Mouse (Mus musculus) megakaryocyte, embryonic 14.5 days (primary cell): Measurements from ENCODE around the gene Umodl1. TPM values are rescaled to one million over a fixed set of nuclear protein-coding genes. Genes with fewer than 3 reads are reported as not detected.

Source experiments
- H3K27me3 ChIP-seq: replicated peaks from 2 replicates; pipeline ENCODE3; 2012; ENCODE audit warnings: inconsistent platforms
- H3K36me3 ChIP-seq: replicated peaks from 2 replicates; pipeline ENCODE3; 2012; ENCODE audit warnings: low read length, inconsistent platforms, mixed read lengths
- H3K4me1 ChIP-seq: 2 replicates; pipeline ENCODE4 v1.6.1; 2012; ENCODE audit warnings: inconsistent platforms
- H3K4me3 ChIP-seq: replicated peaks from 2 replicates; pipeline ENCODE3; 2012; ENCODE audit warnings: moderate library complexity, mild to moderate bottlenecking, inconsistent platforms
- H3K9me3 ChIP-seq: 2 replicates; pipeline ENCODE4 v1.6.1; 2012; ENCODE audit warnings: inconsistent platforms
- FLI1 ChIP-seq: IDR thresholded peaks from 2 replicates; pipeline ENCODE4 v1.6.1; 2012; ENCODE audit warnings: low read length, inconsistent platforms, mixed read lengths
- GATA1 ChIP-seq: IDR thresholded peaks from 3 replicates; pipeline ENCODE4 v1.6.1; 2012; ENCODE audit warnings: mixed read lengths, low read length, inconsistent platforms, borderline replicate concordance
- polyA plus RNA-seq: library from polyadenylated mRNA; stranded (reverse); fragments of >175 nt; gene quantifications from 2 replicates; pipeline ENCODE4 v1.2.3, GENCODE M21; 2012; ENCODE audit warnings: low replicate concordance; ENCODE audit not compliant: insufficient read depth

Umodl1 gene
- polyA plus RNA-seq: 0.03 TPM in 1 of 2 replicates, not detected in the other

DNA sequence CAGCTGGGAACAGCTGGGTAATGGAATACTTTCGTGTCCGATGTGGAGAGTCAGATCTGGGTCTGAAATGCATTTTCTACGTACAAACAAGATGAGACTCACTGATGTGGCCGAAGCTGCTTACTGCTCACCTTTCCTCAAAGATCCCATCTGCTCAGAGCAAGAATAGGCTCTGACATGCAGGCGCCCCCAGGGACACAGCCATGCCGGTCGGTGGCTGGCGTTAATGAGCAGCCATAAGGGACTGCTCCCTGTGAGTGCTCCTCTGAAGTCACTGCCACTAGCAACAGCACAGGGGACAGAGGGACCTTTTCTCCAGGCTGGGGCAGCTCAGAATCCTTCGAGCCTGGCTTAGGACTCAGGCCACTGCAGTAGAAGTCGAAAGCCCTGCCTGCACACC lies at the start of gene Umodl1:
Umodl1 (plus strand) TSS at position 301 of the 400 bp plus-strand sequence.
- Histone ChIP-seq H3K4me1 (no peaks in the 10 kb centered on the region), H3K4me3 (no peak within 1 kb of the TSS), H3K9me3 (no peaks in the 10 kb centered on the region), H3K27me3 (peaks cover 32% of the 10 kb centered on the region), H3K36me3 (no peaks in the 10 kb centered on the region)
- TF ChIP-seq GATA1 (no peak), FLI1 (no peak)

DNA sequence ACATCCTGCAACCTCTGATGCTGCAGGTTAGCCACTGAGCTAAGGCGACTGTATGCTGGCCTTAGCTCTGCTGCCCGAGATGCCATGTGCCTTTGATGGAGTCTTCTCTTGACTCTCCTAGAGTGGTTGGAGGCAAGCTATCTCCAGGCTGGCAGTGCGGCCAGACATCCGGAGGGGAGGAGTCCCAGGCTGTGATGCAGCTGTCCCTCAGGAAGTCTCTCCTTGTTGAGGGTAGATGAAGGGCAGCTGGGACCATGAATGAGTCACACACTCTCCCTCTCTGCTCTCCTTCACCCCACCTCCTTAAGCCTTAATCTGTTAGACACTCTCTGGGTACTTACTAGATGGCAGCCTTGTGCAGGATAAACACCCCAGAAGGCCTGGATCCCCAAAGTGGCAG lies 46.9 kb upstream of the Umodl1 start:
- peak; percentile 75 for TF ChIP-seq GATA1
- no peak for TF ChIP-seq FLI1
- Histone ChIP-seq H3K9me3 (no peaks in the 10 kb centered on the region), H3K4me1 (peaks cover 42% of the 10 kb centered on the region), H3K36me3 (no peaks in the 10 kb centered on the region), H3K27me3 (peaks cover 60% of the 10 kb centered on the region), H3K4me3 (peak overlapping the region; percentile 54)

DNA sequence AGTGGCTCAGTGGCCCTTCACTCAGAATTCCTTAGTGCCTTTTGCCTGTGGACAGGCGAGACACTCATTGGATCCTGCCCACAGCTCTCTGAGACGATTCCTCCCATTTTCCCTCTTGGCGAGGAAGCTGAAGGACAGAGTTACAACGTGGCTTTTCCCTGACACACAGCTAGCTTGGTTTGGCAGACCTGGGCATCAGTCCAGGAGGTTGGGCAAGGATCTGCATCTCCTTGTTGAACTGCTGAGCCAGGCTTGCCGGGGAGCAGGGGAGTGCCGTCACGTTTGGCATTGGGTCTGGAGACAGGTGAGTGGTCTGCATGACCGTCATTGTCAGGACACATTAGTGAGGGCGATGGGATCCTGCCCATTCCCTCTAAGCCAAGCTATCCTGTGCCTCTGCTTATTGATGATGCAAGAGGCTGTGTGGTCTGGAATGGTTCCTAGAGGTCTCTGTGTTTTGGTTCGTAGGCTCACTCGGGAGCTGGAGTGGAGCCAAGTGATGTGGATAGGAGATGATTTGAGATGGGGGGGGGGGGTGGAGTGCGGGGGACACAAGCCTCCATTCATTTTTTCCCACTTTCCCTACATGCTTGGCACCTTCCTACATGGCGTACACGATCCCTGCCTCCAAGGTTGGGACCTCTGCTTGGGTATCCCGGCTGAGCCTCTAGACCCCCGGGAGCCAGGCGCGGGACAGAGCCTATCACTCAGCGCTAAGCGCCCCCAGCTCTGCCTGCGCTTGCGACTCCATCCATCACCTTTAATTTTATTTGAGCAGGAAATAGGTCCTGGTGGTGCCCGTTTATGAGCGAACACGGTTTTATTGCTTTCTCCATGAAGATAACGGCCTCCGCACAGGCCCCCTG lies 43.3 kb upstream of the Umodl1 start:
- no peaks in the 10 kb centered on the region for H3K36me3 ChIP-seq
- H3K9me3 ChIP-seq: no peaks in the 10 kb centered on the region
- peaks cover 44% of the 10 kb centered on the region for H3K27me3 ChIP-seq
- TF ChIP-seq GATA1 (no peak), FLI1 (no peak)
- H3K4me1 ChIP-seq: peaks cover 34% of the 10 kb centered on the region
- no peak overlapping the region for H3K4me3 ChIP-seq

DNA sequence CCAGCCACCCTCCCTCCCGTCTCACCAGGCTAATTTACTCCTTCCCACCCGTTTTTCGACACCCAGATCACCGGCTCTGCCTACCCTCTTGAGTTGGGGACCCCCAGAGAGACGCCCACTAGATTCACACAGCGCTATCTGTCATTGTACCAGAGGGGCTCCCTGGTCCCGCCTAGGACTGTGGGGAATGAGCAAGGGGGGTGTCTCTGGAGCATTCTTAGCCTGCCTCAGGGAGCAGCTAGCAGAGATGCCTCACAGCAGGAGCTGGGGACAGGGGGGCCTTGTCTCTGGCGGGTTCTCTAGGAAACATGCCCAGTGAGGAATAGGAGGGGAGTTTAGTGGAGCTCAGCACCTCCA lies 42.7 kb upstream of the Umodl1 start:
- H3K36me3 ChIP-seq: no peaks in the 10 kb centered on the region
- H3K4me3 ChIP-seq: no peak overlapping the region
- H3K27me3 ChIP-seq: peaks cover 44% of the 10 kb centered on the region
- H3K4me1 ChIP-seq: peaks cover 29% of the 10 kb centered on the region
- H3K9me3 ChIP-seq: no peaks in the 10 kb centered on the region
- no peak for TF ChIP-seq GATA1
- no peak for TF ChIP-seq FLI1

DNA sequence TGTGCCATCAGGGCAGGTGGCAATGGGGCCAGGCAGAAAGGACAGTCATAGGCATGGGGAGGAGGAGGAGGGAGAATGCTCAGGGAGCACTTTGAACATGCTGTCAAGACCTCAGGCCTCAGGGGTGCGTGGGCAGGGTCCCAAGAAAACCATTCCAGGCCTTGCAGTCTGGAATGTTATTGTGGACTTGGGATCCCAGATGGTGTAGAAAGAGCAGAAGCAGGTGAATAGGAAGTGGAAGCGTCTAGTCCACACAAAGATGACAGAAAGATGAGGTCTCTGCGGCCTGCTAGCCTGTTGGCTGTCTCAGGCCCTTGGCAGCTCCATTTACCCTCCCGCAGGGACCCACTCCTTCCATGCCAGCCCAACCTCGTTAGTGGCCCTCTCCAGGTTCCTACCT lies 41.9 kb upstream of the Umodl1 start:
- H3K4me3 ChIP-seq: no peak overlapping the region
- H3K27me3 ChIP-seq: peaks cover 39% of the 10 kb centered on the region
- H3K9me3 ChIP-seq: no peaks in the 10 kb centered on the region
- peaks cover 21% of the 10 kb centered on the region for H3K4me1 ChIP-seq
- no peaks in the 10 kb centered on the region for H3K36me3 ChIP-seq
- TF ChIP-seq FLI1: no peak
- no peak for TF ChIP-seq GATA1

DNA sequence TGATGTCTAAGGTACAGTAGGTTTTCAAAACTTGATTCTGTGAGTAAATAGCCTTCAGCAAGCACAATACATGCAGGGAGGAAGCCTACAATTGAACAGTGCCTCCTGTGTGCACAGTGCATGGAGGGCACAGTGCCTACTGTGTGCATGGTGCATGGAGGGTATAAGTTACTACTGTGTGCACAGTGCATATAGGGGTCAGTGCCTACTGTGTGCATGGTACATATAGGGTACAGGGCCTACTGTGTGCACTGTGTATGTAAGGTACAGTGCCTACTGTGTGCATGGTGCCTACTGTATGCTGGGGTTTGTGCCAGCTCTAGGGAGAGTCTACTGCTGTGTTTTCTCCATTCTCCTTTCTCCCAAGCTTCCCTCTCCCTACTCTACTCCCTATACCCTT lies 40.2 kb upstream of the Umodl1 start:
- Histone ChIP-seq H3K9me3 (no peaks in the 10 kb centered on the region), H3K4me1 (peaks cover 6% of the 10 kb centered on the region; the same call in 1 of the 2 replicates), H3K36me3 (peaks cover 3% of the 10 kb centered on the region), H3K27me3 (peaks cover 40% of the 10 kb centered on the region), H3K4me3 (peak overlapping the region; percentile 69)
- no peak; the same call in 2 of the 3 replicates for TF ChIP-seq GATA1
- TF ChIP-seq FLI1: no peak

DNA sequence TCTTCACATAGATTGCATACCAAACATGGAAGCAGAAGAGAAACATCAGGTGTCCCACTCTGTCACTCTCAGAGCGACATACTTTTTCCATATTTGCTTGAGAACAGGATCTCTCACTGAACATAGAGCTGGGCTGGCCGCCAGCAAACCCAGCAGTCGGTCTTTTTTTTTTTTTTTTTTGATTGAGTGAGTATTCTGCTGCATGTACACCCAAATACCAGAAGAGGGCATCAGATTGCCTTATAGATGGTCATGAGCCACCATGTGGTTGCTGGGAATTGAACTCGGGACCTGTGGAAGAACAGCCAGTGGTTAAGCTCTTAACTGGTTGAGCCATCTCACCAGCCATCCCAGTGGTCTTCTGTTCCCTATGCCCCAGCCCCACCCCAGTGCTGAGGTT lies 30.9 kb upstream of the Umodl1 start:
- Histone ChIP-seq H3K4me1 (no peaks in the 10 kb centered on the region; the same call in 1 of the 2 replicates), H3K4me3 (no peak overlapping the region), H3K9me3 (no peaks in the 10 kb centered on the region), H3K27me3 (peaks cover 2% of the 10 kb centered on the region), H3K36me3 (peaks cover 3% of the 10 kb centered on the region)
- no peak for TF ChIP-seq FLI1

DNA sequence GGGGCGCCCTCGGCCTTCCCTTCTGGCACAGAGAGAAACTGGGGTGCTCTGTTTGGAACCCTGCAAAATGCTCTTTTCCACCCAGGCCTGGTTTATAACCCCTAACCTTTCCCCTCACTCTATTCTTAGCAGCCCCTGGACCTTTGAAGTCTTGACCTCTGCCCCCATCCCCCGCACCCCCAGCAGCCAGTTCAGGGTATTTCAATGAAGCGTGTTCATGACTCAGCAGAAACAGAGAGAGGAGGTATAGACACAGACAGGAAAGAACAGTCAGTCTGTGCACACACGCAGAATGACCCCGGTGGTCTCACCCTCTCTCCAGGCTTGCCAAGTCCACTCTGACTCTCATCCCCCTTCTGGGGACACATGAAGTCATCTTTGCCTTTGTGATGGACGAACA lies 23.6 kb upstream of the Umodl1 start:
- Histone ChIP-seq H3K27me3 (peaks cover 2% of the 10 kb centered on the region), H3K9me3 (peaks cover 4% of the 10 kb centered on the region; the same call in 1 of the 2 replicates), H3K4me3 (no peak overlapping the region), H3K36me3 (no peaks in the 10 kb centered on the region), H3K4me1 (no peaks in the 10 kb centered on the region)
- TF ChIP-seq GATA1 (no peak), FLI1 (no peak)

DNA sequence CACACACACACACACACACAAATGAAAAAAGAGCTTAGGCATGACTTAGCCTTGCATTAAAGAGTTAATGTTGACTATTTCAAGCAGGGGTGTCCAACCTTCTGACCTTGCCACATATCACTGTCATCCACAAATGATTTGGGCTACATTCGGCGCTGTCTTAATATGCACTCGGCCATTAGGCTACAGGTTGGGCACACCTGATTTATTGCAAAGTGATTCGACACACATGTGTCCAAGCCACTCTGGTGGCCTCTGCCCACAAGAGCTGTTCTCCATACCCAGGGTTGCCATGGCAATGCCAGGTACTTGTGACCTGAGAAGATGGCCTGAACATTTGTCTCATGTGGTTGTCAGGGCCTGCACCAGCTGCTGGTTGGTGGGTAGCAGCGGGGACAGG lies 21.6 kb upstream of the Umodl1 start:
- H3K36me3 ChIP-seq: no peaks in the 10 kb centered on the region
- no peak for TF ChIP-seq FLI1
- peaks cover 5% of the 10 kb centered on the region for H3K27me3 ChIP-seq
- H3K9me3 ChIP-seq: peaks cover 4% of the 10 kb centered on the region; the same call in 1 of the 2 replicates
- H3K4me1 ChIP-seq: no peaks in the 10 kb centered on the region
- no peak overlapping the region for H3K4me3 ChIP-seq

DNA sequence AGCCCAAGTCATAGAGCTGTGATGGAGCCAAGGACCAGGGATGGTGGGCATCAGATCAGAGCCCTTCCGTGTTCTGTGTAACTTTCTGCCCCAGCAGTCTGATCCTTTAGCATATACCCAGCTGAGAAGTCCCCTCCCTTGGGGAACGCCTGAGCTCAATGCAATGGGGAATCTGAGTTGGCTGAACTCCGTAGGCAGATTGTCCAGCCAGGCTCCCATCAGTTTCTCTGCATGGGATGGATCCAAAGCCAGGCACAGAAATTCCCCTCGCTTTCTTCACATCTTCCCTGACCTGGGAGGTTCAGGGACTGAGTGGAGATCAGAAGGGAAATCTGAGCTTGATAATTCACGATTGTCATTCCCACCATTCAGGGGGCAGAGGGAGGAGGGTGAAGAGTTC lies 19.1 kb upstream of the Umodl1 start:
- Histone ChIP-seq H3K9me3 (peaks cover 7% of the 10 kb centered on the region; the same call in 1 of the 2 replicates), H3K4me3 (no peak overlapping the region), H3K27me3 (peaks cover 3% of the 10 kb centered on the region), H3K36me3 (no peaks in the 10 kb centered on the region), H3K4me1 (no peaks in the 10 kb centered on the region)
- TF ChIP-seq GATA1 (no peak), FLI1 (no peak)
